Mouse (Mus musculus) thymus, postnatal 4 days (tissue): Measurements from ENCODE around the gene Unc13a.

Experiments used
- DNase-seq: peaks from one replicate; pipeline ENCODE4 v3.0.0; 2021

Gene Unc13a

DNA sequence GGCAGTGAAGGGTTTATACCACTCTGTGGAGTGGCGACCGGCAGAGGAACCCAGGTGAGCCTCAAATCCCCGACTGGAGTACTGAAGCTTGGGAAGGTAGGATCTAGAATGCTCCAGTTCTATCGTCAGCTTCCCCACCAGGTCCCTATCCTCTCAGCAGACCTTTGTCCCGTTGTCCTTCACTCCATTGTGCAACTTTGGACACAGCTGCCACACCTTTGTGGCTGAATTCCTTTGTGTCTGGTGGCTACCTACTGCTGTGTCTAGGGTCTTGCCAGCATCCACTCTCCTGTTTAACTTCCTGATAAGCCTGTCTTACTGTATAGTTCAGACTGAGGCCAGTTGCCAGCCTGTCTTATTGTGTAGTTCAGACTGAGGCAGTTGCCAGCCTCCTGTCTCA is 59.4 kb downstream of the Unc13a start:
- DNase-seq = no peak

- peak; percentile 97 for DNase-seq
Measured at GRCm38 (mm10) chr8:71610822-71611651, 60.5 kb downstream of the Unc13a start, which contains the start of gene Colgalt1. Colgalt1 (plus strand) TSS chr8:71610998.

DNA sequence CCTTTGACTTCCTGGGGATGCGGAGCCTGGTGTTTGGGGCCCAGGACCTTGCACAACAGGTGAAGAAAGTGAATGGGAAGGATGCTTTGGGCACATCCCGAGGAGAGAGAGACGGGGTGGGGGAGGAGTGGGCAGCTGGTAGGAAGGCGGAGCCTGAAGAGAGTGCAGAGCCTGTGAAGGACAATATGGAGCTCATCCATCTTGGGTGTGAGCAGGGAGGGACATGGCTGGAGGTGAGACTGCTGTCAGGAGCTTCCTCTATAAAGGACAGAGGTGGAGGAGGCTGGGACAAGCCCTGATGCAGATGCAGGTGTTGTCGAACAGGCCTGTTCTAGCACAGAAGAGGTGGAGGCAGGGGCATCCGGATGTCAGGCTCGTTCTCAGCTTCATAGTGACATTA is 67.5 kb downstream of the Unc13a start:
- DNase-seq = no peak

- DNase-seq = peak; percentile 51
Measured at GRCm38 (mm10) chr8:71602666-71603334, 68.8 kb downstream of the Unc13a start.

DNA sequence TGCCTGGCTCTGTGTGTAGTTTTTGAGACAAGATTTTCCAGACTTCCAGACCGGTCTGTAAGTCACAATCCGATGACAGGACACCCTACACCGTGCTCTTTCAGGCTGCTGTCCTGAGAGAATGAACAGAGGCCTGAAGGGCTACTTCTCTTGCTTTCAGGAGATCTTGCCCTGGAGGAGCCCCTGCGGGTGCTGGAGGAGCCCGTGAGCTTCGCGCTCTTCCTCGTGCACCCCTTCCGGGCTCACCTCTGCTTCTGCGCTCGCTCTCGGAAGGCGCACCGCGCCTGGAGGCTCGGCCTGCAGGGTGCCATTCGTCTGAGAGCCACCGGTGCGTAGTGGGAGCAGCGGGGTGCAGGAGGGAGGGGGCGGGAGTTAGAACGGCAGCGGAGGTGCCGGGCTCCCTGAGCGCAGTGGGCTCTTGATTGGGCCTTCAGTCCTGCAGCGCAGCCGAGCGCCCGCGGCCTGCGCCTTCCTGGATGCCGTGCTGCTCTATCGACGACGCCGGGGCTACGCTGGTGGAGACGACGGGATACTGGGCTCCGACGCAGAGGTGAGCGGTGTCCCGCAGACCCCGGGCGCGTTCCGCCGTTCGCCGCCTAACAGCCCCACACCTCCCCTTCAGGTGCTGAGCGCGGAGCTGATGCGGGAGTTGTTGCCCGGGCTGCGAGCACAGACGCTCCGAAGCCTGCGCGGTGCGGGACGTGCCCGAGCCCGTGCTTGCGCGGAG is 69.5 kb downstream of the Unc13a start:
- peak; percentile 76 for DNase-seq

GRCm38 (mm10) chr8:71598841-71599240 is 72.7 kb downstream of the Unc13a start:
- no peak for DNase-seq

- DNase-seq = no peak
Measured at GRCm38 (mm10) chr8:71598375-71598774, 73.2 kb downstream of the Unc13a start.

- DNase-seq = no peak
Measured at GRCm38 (mm10) chr8:71597451-71597850, 74.1 kb downstream of the Unc13a start, which contains the start of gene Fam129c. Fam129c (plus strand) TSS chr8:71597648.

GRCm38 (mm10) chr8:71596798-71597197 is 74.8 kb downstream of the Unc13a start:
- peak; percentile 44 for DNase-seq

GRCm38 (mm10) chr8:71596384-71596783 is 75.2 kb downstream of the Unc13a start:
- DNase-seq = no peak

- DNase-seq = peak; percentile 99
Measured at GRCm38 (mm10) chr8:71595862-71596261, 75.7 kb downstream of the Unc13a start.

DNA sequence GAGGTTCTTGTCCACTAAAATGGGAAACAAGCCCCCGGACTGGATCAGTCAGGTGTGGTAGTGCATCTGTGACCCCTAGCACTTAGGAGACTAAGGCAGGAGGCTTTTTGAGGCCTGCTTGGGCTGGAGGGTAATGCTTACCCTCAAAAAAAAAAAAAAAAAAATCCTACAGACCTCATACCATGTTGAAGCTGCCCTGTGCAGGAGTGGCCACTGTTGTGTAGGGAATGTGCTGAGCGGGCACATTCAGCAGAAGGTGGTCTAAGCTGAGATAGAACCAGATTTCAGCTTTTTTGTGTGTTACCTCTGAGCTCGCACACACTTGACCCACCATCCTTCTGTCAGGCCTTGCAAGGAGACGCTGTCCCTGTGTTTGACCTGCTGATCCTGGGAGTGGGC is 77.2 kb downstream of the Unc13a start:
- no peak for DNase-seq

GRCm38 (mm10) chr8:71593556-71594323 is 77.8 kb downstream of the Unc13a start:
- DNase-seq = no peak

DNA sequence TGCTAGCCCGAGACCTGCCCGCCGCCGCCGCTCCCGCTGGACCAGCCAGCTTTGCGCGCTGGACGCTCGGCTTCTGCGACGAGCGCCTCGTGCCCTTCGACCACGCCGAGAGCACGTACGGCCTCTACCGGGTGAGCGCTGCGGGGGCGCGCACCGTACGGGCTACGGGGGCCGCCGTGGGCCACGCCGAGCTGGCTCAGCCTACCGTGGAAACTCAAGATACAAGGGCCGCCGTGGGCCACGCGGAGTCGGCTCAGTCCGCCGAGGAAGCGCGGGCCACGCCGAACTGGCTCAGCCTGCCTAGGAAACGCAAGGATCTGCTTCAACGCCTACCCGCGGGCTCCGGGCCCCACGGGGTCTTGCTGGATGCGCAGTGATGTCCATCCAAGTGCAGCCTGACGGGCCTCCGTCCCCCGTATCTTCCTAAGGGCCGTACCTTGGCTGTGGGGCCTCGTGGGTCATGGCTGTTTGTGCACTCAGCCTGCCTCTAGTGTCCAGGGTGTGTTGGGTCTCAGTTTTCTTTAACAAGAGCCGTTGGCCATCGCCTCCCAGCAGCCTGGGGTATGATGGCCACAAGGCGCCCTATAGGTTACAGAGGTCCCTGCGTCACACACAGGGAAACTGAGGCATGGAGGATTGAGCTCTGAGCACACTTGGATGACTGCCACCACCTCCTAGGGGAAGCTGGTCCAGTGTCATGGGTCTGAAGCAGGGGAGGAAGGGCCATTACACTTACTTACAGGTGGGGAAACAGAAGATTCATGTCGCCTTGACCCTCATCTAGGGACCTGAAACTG is 79.0 kb downstream of the Unc13a start:
- DNase-seq = peak; percentile 88

DNA sequence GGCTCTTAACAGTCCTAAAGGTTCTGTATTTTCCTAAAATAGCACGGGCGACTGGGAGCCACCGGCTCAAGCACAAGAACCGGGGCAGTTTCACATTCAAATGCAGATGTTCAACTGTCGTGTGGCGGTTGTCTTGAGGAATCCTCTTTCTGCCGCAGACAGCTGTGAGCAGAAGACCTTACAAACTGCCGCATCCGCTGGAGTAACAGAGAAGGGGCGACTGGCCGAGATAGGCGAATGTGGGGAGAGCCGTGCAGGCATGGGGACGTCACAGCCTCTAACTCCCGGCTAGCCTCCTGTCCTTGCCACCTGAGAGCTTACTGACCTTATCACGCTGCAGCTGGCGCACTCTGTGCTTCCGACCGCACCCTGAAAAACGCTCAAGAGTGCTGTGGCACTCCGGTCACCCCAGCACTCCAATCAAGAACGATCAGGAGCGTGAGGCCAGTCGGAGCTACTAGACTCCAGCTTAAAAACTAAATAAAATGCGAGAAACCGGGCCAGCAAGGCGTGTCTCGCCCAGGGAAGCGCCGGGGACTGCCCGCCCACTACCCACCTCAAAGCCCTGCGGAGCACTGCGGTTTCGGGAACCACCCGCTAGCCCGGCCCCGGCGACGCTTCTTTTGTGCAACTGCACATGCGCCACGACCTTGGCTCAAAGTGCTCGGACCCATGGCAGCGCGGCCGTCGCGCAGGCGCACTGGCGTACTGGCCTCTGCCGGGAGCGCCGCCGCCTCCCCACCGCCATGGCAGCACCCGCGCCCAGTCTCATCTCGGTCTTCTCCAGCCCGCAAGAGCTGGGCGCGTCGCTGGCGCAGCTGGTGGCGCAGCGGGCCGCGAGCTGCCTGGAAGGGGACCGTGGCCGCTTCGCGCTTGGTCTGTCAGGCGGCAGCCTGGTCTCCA is 79.8 kb downstream of the Unc13a start, which contains the start of gene Pgls:
TSS of gene Pgls (plus strand) at position 706 of the 903 bp plus-strand sequence.
- peak; percentile 93 for DNase-seq

DNA sequence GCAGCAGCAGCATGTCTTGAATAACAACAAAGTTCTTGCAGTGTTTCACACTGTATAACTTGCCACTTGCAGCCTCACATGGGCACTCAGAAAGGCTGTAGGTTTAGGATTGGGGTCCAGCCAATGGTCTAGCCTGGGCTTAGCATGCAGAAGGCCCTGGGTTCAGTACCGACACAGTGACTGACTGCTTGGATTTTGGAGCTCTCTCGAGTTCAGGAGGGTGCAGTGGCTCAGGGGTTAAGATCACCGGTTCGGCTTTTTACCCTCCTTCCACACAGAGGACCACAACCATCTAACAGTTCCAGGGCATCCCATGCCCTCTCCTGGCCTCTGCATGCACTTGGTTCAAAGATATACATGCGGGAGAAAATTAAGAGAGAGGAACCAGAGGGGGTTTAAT is 80.5 kb downstream of the Unc13a start:
- DNase-seq = peak; percentile 49

DNA sequence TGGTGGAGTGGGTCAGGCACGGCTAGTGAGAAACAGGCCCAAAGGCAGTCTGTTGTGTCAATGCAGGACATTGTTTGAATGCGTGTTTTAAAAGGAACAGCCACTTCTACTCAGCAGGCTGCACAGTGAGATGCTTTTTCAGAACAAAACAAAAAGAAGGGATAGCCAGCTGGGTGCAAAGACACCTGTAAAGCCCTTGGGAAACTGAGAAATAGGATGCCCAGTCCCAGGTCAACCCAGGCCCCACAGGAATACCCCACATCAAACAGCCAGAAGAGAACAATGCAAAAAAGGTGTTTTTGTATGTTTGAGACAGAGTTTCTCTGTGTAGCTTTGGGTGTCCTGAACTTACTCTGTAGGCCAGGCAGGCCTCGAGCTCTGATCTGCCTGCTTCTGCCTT is 82.8 kb downstream of the Unc13a start:
- DNase-seq = no peak

DNA sequence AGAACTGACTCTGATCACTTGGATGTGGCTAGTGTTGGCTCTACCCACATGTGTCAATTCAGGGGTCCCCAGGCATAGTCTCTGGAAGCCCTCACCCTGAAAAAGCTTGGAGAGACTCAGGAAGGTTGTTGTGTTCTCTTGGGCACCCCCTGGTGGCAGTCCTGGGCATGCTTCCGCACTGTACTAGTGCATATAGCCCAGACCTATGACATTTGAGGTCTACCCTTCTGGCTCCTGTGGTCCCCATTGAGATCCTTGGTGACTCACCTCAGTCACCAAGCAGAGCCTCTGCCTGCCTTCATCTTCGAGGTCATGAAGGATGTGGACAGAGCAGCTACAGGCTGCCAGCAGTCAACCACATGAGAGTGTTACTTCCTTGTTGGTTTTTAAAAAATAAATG is 84.7 kb downstream of the Unc13a start:
- peak; percentile 86 for DNase-seq

DNA sequence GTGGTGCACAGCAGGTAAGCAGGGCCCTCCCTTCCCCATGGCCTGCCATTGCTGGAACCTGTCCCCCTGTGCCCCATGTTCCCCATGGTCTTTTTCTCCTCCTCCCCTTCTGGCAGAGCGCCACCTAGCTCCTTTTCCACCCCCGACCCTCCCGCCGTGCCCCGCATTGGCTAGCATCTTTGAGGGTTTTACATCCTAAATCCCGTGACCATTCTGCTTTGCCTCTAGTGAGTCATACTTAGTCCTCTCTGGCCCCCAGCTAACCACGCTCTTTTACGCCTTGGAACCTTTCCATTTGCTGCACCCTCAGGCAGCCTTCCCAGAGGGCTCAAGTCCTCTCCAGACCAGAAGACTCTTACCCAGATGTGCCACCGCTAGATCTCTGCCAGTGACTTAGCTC is 91.4 kb downstream of the Unc13a start:
- DNase-seq = no peak

DNA sequence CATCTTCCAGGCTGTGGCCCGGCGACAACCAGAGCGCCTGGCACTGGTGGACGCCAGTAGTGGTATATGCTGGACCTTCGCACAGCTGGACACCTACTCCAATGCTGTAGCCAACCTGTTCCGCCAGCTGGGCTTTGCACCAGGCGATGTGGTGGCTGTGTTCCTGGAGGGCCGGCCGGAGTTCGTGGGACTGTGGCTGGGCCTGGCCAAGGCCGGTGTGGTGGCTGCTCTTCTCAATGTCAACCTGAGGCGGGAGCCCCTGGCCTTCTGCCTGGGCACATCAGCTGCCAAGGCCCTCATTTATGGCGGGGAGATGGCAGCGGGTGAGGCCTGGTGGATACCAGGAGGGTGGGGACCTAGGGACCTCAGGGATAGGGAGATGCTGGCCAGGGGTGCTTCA is 92.1 kb downstream of the Unc13a start:
- DNase-seq = no peak

- DNase-seq = no peak
Measured at GRCm38 (mm10) chr8:71579009-71579408, 92.5 kb downstream of the Unc13a start.
